Comparison of ENCODE assay signal across 8 mouse cellular contexts in genomic region chr3:68615042-68615810, GRCm38 (mm10).
A peak's percentile ranks its signal among the peaks of the same experiment; 100 is the strongest.
DNase-seq lines count a peak whose midpoint lies in the region; ATAC-seq and TF ChIP-seq lines count a peak whose summit lies in the region.

No protein-coding gene starts in this region.

- intact Hi-C loops in gastrocnemius, adult 2 months (cut with DNase I), result loop anchor here (1.0 to 5.0 kb wide), 3 partner anchors 77 to 98 kb away; partner anchors contain the start of gene Il12a
- intact Hi-C loops in heart, postnatal 10 days (cut with DNase I), result loop anchor here (5.0 to 10.0 kb wide), 4 partner anchors 77 to 558 kb away; partner anchors contain the start of gene Il12a

- ATAC-seq in megakaryocyte-erythroid progenitor cell, adult 5-6 weeks (replicated peaks; ENCODE audit: low FRiP score, low TSS enrichment, poor library complexity, severe bottlenecking), result peak; percentile 53

- no peak overlapping the region for H3K4me3 ChIP-seq in gastrocnemius, adult 2 months

- DNase-seq in gastrocnemius, adult 2 months, result no peak
- DNase-seq in gastrocnemius, postnatal 25 days, result no peak
- DNase-seq in A20 (ENCODE audit: low read depth, low spot score), result peak; percentile 67
- peak; percentile 68 for DNase-seq in adipocyte (ENCODE audit: low spot score)
- peak; percentile 42 to 55 for DNase-seq in heart, postnatal 10 days
- DNase-seq in right cerebral cortex, postnatal 14 days, result no peak
- DNase-seq in left cerebral cortex, adult 9 months (ENCODE audit: low spot score in 2 of 2), result no peak

- peak overlapping the region; percentile 67 for H3K27ac ChIP-seq in gastrocnemius, adult 2 months

- TF ChIP-seq CTCF in gastrocnemius, adult 2 months (IDR thresholded peaks at IDR 0.05), result peak; percentile 65

Comparison
In these comparisons a context has a peak if more than half of its experiments do, and no peak if none do; other contexts are left out.
1. DNase-seq: peak in A20 (single experiment), adipocyte (single experiment) and heart, postnatal 10 days (2 of 2); none in gastrocnemius, adult 2 months (single experiment), gastrocnemius, postnatal 25 days (single experiment), right cerebral cortex, postnatal 14 days (single experiment) and left cerebral cortex, adult 9 months (0 of 2).